Mouse (Mus musculus): ENCODE data around the gene Haghl. TPM values are rescaled to one million over a fixed set of nuclear protein-coding genes. Genes with fewer than 3 reads are reported as not detected.
"Not testable (repeated sequence)": the region's sequence is repeated elsewhere in the genome, so short reads cannot be mapped to it uniquely, and the experiment has no call there.

The Haghl gene
- polyA plus RNA-seq, 1 experiment from 2014 or later = 7.0 TPM

DNA sequence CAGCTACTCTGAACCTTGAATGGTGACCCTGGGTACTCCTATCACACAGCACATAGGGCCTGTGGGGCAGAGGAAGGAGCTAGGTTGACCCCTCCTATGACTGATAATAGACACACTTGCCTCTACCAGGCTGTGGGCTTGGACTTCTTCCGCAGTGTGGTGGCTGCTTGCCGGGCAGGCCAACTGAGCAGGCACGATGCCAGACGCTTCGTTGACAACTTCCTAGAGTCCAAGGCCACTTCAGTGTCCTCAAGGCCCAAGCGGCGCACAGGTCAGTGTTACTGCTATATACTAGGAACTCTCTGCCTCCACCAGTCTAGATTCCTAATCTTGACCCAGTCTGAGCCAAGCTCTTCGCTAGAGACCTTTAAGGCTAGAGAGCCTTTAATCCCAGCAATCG is 41.6 kb downstream of the Haghl start:
- no peak overlapping the region for H3K27ac ChIP-seq (ENCODE audit: low read length)
- no peaks in the 10 kb centered on the region for H3K4me1 ChIP-seq (ENCODE audit: control insufficient read depth, low read depth, low read length)
- ATAC-seq (ENCODE audit: low read depth) = no peak
- H3K36me3 ChIP-seq (ENCODE audit: control insufficient read depth, insufficient read depth) = no peaks in the 10 kb centered on the region
- no peak overlapping the region for H3K4me3 ChIP-seq (ENCODE audit: low read depth, low read length)
- 64% methylated on average over 9 of the region's 9 CpGs for WGBS (ENCODE audit: insufficient replicate concordance)
- no peaks in the 10 kb centered on the region for H3K9me3 ChIP-seq (replicated peaks; ENCODE audit: control insufficient read depth, low read length)
- H3K9ac ChIP-seq (ENCODE audit: low read depth, low read length) = no peak overlapping the region
- H3K27me3 ChIP-seq (ENCODE audit: control insufficient read depth, insufficient read depth, low read depth, low read length) = no peaks in the 10 kb centered on the region; the same call in 1 of the 2 replicates
- H3K4me2 ChIP-seq (ENCODE audit: low read depth, low read length) = no peak overlapping the region

- not testable (repeated sequence) for H3K27me3 ChIP-seq (ENCODE audit: control insufficient read depth, insufficient read depth, low read depth, low read length); H3K9ac ChIP-seq (ENCODE audit: low read depth, low read length); H3K9me3 ChIP-seq (replicated peaks; ENCODE audit: control insufficient read depth, low read length); ATAC-seq (ENCODE audit: low read depth); H3K4me2 ChIP-seq (ENCODE audit: low read depth, low read length); H3K4me3 ChIP-seq (ENCODE audit: low read depth, low read length); H3K27ac ChIP-seq (ENCODE audit: low read length); H3K4me1 ChIP-seq (ENCODE audit: control insufficient read depth, low read depth, low read length); H3K36me3 ChIP-seq (ENCODE audit: control insufficient read depth, insufficient read depth)
- WGBS (ENCODE audit: insufficient replicate concordance) = 65% methylated on average over 12 of the region's 12 CpGs
Observed at GRCm38 (mm10) chr17:25741471-25741870, 44.0 kb downstream of the Haghl start.

DNA sequence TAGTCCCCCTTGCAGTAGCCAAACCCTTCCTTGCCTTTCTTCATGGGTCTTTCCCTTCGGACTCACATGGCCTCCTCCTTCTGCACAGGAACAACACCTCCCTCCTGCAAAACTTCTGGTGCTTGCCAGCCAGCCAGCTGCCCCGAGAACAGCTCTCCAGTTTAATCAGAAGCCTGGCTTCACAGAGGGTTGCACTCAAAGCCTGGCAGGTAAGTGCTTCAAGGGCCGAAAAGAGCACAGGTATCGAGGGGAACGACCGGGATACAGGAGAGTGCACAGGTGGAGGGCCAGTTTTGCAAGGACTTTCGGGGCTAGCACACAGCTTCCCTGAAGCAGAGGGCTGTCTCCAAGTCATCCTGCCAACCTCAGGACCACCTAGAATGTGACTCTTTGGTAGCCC is 46.6 kb downstream of the Haghl start:
- Histone ChIP-seq H3K9me3 (replicated peaks; ENCODE audit: control insufficient read depth, low read length) (no peaks in the 10 kb centered on the region), H3K27ac (ENCODE audit: low read length) (no peak overlapping the region), H3K4me2 (ENCODE audit: low read depth, low read length) (no peak overlapping the region), H3K36me3 (ENCODE audit: control insufficient read depth, insufficient read depth) (no peaks in the 10 kb centered on the region), H3K27me3 (ENCODE audit: control insufficient read depth, insufficient read depth, low read depth, low read length) (no peaks in the 10 kb centered on the region; the same call in 1 of the 2 replicates), H3K4me1 (ENCODE audit: control insufficient read depth, low read depth, low read length) (no peaks in the 10 kb centered on the region), H3K4me3 (ENCODE audit: low read depth, low read length) (no peak overlapping the region), H3K9ac (ENCODE audit: low read depth, low read length) (no peak overlapping the region)
- ATAC-seq (ENCODE audit: low read depth) = no peak
- 58% methylated on average over 7 of the region's 7 CpGs for WGBS (ENCODE audit: insufficient replicate concordance)

DNA sequence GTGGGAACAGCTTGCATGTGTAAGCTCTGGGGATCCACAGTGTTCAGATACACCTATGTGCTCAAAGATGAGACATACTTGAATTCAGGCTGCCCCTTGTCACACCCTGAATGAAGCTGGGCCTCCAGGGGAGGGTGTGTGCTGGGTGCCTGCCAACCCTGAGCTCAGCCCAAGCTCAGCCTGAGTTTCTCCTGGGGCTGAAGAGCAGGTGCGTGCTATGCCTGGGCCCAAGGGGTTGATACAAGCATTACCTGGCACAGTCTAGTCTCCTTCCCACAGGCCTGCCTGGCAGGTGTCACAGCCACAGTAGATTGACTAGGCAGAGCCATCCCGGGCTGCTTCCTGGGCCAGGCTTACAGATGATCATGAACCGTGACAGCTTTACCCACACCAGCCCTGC is 49.7 kb downstream of the Haghl start, which contains the start of gene Mslnl:
Gene Mslnl (plus strand): TSS at position 298 of the 400 bp plus-strand sequence.
- H3K9me3 ChIP-seq (replicated peaks; ENCODE audit: control insufficient read depth, low read length) = no peaks in the 10 kb centered on the region
- no peak within 1 kb of the TSS for H3K9ac ChIP-seq (ENCODE audit: low read depth, low read length)
- no peaks in the 10 kb centered on the region for H3K4me1 ChIP-seq (ENCODE audit: control insufficient read depth, low read depth, low read length)
- 66% methylated on average over 3 of the region's 3 CpGs for WGBS (ENCODE audit: insufficient replicate concordance)
- no peaks in the 10 kb centered on the region for H3K36me3 ChIP-seq (ENCODE audit: control insufficient read depth, insufficient read depth)
- no peak within 1 kb of the TSS for H3K27ac ChIP-seq (ENCODE audit: low read length)
- no peak within 1 kb of the TSS for H3K4me2 ChIP-seq (ENCODE audit: low read depth, low read length)
- no peak within 1 kb of the TSS for H3K4me3 ChIP-seq (ENCODE audit: low read depth, low read length)
- no peaks in the 10 kb centered on the region; the same call in 1 of the 2 replicates for H3K27me3 ChIP-seq (ENCODE audit: control insufficient read depth, insufficient read depth, low read depth, low read length)
- ATAC-seq (ENCODE audit: low read depth) = no peak

DNA sequence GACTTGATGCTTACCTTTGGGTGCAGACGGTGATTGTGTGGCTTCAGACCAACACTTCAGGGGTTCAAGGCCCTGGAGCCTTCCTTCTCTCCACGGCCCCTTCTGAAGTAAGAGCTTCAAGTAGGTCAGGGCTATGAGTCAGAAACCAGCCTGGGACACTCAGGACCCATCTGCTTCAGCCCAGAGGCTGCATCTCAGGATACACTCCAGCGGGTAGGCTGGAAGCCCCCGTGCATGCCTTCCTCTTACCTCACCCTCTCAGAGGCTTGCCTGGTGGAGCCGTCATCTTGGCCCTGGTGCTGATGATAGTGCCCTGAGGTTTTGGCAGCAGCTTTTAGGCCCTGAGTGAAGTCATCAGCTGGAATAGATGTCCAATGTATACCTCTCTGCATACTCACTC is 50.2 kb downstream of the Haghl start:
- Histone ChIP-seq H3K36me3 (ENCODE audit: control insufficient read depth, insufficient read depth) (no peaks in the 10 kb centered on the region), H3K27me3 (ENCODE audit: control insufficient read depth, insufficient read depth, low read depth, low read length) (no peaks in the 10 kb centered on the region; the same call in 1 of the 2 replicates), H3K4me2 (ENCODE audit: low read depth, low read length) (no peak overlapping the region), H3K4me3 (ENCODE audit: low read depth, low read length) (no peak overlapping the region), H3K4me1 (ENCODE audit: control insufficient read depth, low read depth, low read length) (no peaks in the 10 kb centered on the region), H3K9me3 (replicated peaks; ENCODE audit: control insufficient read depth, low read length) (no peaks in the 10 kb centered on the region), H3K27ac (ENCODE audit: low read length) (no peak overlapping the region), H3K9ac (ENCODE audit: low read depth, low read length) (no peak overlapping the region)
- ATAC-seq (ENCODE audit: low read depth) = no peak
- WGBS (ENCODE audit: insufficient replicate concordance) = 55% methylated on average over 5 of the region's 5 CpGs

DNA sequence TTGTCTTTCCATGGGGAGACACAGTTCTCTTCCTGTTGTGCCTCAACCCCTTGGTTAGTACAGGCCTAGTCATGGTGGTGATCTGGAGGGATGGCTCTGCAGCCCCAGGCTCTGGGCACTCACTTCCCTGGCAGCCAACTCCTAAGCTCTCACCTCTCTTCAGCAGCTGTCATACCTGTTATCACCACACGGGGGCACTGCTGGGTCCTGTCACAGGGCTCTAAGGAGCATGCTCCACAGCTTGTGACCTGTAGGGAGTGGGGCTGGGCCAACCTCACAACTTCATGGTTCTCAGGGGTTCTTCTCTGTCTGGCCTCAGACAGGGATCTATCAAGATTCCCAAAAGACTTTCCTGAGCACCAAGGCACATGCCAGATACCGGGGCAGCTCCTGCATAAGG is 53.4 kb downstream of the Haghl start:
- no peak overlapping the region for H3K9ac ChIP-seq (ENCODE audit: low read depth, low read length)
- H3K36me3 ChIP-seq (ENCODE audit: control insufficient read depth, insufficient read depth) = no peaks in the 10 kb centered on the region
- no peaks in the 10 kb centered on the region for H3K27me3 ChIP-seq (ENCODE audit: control insufficient read depth, insufficient read depth, low read depth, low read length)
- peaks cover 9% of the 10 kb centered on the region for H3K4me1 ChIP-seq (ENCODE audit: control insufficient read depth, low read depth, low read length)
- no peak overlapping the region for H3K4me2 ChIP-seq (ENCODE audit: low read depth, low read length)
- WGBS (ENCODE audit: insufficient replicate concordance) = 17% methylated on average over 2 of the region's 2 CpGs
- H3K9me3 ChIP-seq (replicated peaks; ENCODE audit: control insufficient read depth, low read length) = no peaks in the 10 kb centered on the region
- no peak overlapping the region for H3K4me3 ChIP-seq (ENCODE audit: low read depth, low read length)
- H3K27ac ChIP-seq (ENCODE audit: low read length) = no peak overlapping the region
- no peak for ATAC-seq (ENCODE audit: low read depth)

Small RNA genes within 50 kb of the gene (microRNA-seq; reads per million reads assigned to microRNA genes)
- gene Gm25083 (not detected), gene Mir3082 (not detected), gene Mir6966 (0.74 reads per million)

Other genes with a start within 250 kb of the Haghl start
- 0.14 and 0.34 TPM in 2 replicates for gene Sox8, start 215.0 kb downstream of the Haghl start, polyA plus RNA-seq (2015; fragmentation: Nextera tagmentation; extraction: Ambion mirVana)
- 11.4 and 13.4 TPM in 2 replicates for gene Lmf1, start 206.6 kb downstream of the Haghl start, polyA plus RNA-seq (2015; fragmentation: Nextera tagmentation; extraction: Ambion mirVana)
- not detected in 2 replicates for gene Gng13, start 68.5 kb downstream of the Haghl start, polyA plus RNA-seq (2015; fragmentation: Nextera tagmentation; extraction: Ambion mirVana)
- 16.3 and 18.0 TPM in 2 replicates for gene Chtf18, start 58.3 kb downstream of the Haghl start, polyA plus RNA-seq (2015; fragmentation: Nextera tagmentation; extraction: Ambion mirVana)
- 5.2 TPM in 2 replicates for gene Rpusd1, start 58.0 kb downstream of the Haghl start, polyA plus RNA-seq (2015; fragmentation: Nextera tagmentation; extraction: Ambion mirVana)
- not detected in 2 replicates for gene Mslnl, start 49.6 kb downstream of the Haghl start, polyA plus RNA-seq (2015; fragmentation: Nextera tagmentation; extraction: Ambion mirVana)
- 2.8 and 3.4 TPM in 2 replicates for gene Msln, start 31.3 kb downstream of the Haghl start, polyA plus RNA-seq (2015; fragmentation: Nextera tagmentation; extraction: Ambion mirVana)
- 12.1 and 13.8 TPM in 2 replicates for gene Narfl, start 11.9 kb downstream of the Haghl start, polyA plus RNA-seq (2015; fragmentation: Nextera tagmentation; extraction: Ambion mirVana)
- gene Ccdc78, start 907 bp upstream of the Haghl start, polyA plus RNA-seq (2015; fragmentation: Nextera tagmentation; extraction: Ambion mirVana) = 0.04 and 0.07 TPM in 2 replicates
- 54.1 and 57.1 TPM in 2 replicates for gene Fam173a, start 7.2 kb upstream of the Haghl start, polyA plus RNA-seq (2015; fragmentation: Nextera tagmentation; extraction: Ambion mirVana)
- gene AC134908.4, start 10.0 kb upstream of the Haghl start, polyA plus RNA-seq (2015; fragmentation: Nextera tagmentation; extraction: Ambion mirVana) = not detected in 2 replicates
- gene Metrn, start 11.5 kb upstream of the Haghl start, polyA plus RNA-seq (2015; fragmentation: Nextera tagmentation; extraction: Ambion mirVana) = 11.8 and 12.1 TPM in 2 replicates
- 0.09 and 0.17 TPM in 2 replicates for gene Fbxl16, start 23.4 kb upstream of the Haghl start, polyA plus RNA-seq (2015; fragmentation: Nextera tagmentation; extraction: Ambion mirVana)
- 10.8 and 11.6 TPM in 2 replicates for gene Wdr24, start 38.0 kb upstream of the Haghl start, polyA plus RNA-seq (2015; fragmentation: Nextera tagmentation; extraction: Ambion mirVana)
- gene Jmjd8, start 43.2 kb upstream of the Haghl start, polyA plus RNA-seq (2015; fragmentation: Nextera tagmentation; extraction: Ambion mirVana) = 20.7 and 23.5 TPM in 2 replicates
- 106 and 112 TPM in 2 replicates for gene Stub1, start 47.7 kb upstream of the Haghl start, polyA plus RNA-seq (2015; fragmentation: Nextera tagmentation; extraction: Ambion mirVana)
- 0.30 and 0.45 TPM in 2 replicates for gene Rhbdl1, start 51.6 kb upstream of the Haghl start, polyA plus RNA-seq (2015; fragmentation: Nextera tagmentation; extraction: Ambion mirVana)
- 0.64 and 0.65 TPM in 2 replicates for gene Gm20683, start 56.1 kb upstream of the Haghl start, polyA plus RNA-seq (2015; fragmentation: Nextera tagmentation; extraction: Ambion mirVana)
- 11.4 and 12.3 TPM in 2 replicates for gene Rhot2, start 59.2 kb upstream of the Haghl start, polyA plus RNA-seq (2015; fragmentation: Nextera tagmentation; extraction: Ambion mirVana)
- 7.2 and 7.8 TPM in 2 replicates for gene Wdr90, start 75.8 kb upstream of the Haghl start, polyA plus RNA-seq (2015; fragmentation: Nextera tagmentation; extraction: Ambion mirVana)
- gene Mcrip2, start 83.1 kb upstream of the Haghl start, polyA plus RNA-seq (2015; fragmentation: Nextera tagmentation; extraction: Ambion mirVana) = 32.8 and 37.0 TPM in 2 replicates
- gene Mettl26, start 89.4 kb upstream of the Haghl start, polyA plus RNA-seq (2015; fragmentation: Nextera tagmentation; extraction: Ambion mirVana) = 47.8 and 50.5 TPM in 2 replicates
- 0.30 and 0.42 TPM in 2 replicates for gene Wfikkn1, start 95.2 kb upstream of the Haghl start, polyA plus RNA-seq (2015; fragmentation: Nextera tagmentation; extraction: Ambion mirVana)
- gene Rab40c, start 134.1 kb upstream of the Haghl start, polyA plus RNA-seq (2015; fragmentation: Nextera tagmentation; extraction: Ambion mirVana) = 6.2 and 7.0 TPM in 2 replicates
- 147 and 154 TPM in 2 replicates for gene Pigq, start 159.3 kb upstream of the Haghl start, polyA plus RNA-seq (2015; fragmentation: Nextera tagmentation; extraction: Ambion mirVana)
- gene Nhlrc4, start 159.3 kb upstream of the Haghl start, polyA plus RNA-seq (2015; fragmentation: Nextera tagmentation; extraction: Ambion mirVana) = 6.8 and 7.8 TPM in 2 replicates
- 0.13 and 0.16 TPM in 2 replicates for gene A930017K11Rik, start 166.9 kb upstream of the Haghl start, polyA plus RNA-seq (2015; fragmentation: Nextera tagmentation; extraction: Ambion mirVana)
- 8.0 and 9.9 TPM in 2 replicates for gene Capn15, start 200.1 kb upstream of the Haghl start, polyA plus RNA-seq (2015; fragmentation: Nextera tagmentation; extraction: Ambion mirVana)

All from liver, embryonic 16.5 days (tissue).